Mouse (Mus musculus) hematopoietic multipotent progenitor cell, adult 10-12 weeks (in vitro differentiated cells): ENCODE results near the gene Spty2d1. TPM values are rescaled to one million over a fixed set of nuclear protein-coding genes. Genes with fewer than 3 reads are reported as not detected.

Experiments
- polyA plus RNA-seq: library from polyadenylated mRNA; stranded (reverse); fragments of >175 nt; gene quantifications from 2 replicates; pipeline ENCODE4 v1.2.3, GENCODE M21; 2012; ENCODE audit warnings: low replicate concordance

The Spty2d1 gene
- 8.2 and 10.0 TPM in 2 replicates for polyA plus RNA-seq

DNA sequence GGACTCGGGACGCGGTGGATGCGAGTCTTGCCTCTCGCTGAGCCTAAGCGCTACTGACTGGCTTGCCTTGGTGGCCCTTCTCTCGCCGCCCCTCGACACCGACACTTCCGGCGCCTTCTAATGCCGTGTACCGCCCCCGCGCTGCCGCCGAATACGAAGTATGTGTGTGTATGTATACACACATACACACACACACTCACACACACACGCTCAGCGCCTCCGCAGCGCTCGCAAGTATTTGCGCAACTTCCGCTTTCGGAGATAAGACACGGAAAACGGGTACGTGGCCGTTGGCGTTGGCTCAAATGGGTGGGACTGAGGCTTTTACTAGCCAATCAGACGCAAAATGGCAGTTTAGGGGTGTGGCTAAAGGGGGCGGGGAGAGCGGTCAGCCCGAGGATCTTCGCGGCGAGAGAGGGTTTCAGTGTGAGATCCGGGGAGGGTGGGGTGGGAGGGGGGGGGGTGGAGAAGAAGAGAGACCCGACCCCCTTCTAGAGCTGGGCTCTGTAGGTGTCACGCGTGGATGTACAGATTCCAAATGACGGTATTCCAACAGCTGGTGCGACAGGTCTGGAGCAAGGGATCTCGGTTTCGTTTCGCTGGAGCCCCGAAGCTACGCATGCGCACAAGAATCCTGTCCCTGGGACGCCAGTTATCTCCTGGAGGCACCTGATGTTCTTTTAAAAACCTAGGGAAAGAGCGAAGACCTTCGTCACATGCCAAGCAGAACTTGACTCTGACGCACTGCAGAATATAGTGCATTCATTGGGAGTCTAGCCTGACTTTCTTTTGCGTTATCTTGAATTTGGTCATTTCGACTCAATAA lies at the start of gene Spty2d1:
Gene Spty2d1, minus strand, starts transcription at position 244 of the 826 bp plus-strand sequence.

DNA sequence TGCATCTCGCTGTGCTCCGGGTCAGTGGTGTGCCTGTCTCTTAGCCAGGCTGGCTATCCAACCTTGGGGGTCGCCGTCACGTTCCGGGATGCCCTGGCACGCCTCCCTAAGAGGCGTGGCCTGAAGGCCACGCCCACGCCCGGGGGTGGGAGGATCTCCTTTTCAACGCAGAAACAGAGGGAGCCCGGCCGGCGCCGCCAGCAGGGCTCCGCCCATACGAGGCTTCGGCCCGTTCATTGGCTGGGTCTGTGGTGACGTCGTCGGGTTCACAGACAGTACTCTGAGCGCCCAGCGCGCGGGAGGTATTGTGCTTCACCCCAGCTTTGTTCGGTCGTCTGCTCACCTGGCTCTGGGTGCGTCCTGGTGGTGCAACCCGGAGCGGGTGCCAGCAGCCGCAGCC lies 42.2 kb upstream of the Spty2d1 start, which contains the start of gene Tmem86a:
Gene Tmem86a, plus strand, starts transcription at position 236 of the 400 bp plus-strand sequence.

GRCm38 (mm10) chr7:46983280-46983679 lies 24.9 kb downstream of the Spty2d1 start, which contains the start of gene Gm9999:
Gm9999 (plus strand) TSS chr7:46983580.

DNA sequence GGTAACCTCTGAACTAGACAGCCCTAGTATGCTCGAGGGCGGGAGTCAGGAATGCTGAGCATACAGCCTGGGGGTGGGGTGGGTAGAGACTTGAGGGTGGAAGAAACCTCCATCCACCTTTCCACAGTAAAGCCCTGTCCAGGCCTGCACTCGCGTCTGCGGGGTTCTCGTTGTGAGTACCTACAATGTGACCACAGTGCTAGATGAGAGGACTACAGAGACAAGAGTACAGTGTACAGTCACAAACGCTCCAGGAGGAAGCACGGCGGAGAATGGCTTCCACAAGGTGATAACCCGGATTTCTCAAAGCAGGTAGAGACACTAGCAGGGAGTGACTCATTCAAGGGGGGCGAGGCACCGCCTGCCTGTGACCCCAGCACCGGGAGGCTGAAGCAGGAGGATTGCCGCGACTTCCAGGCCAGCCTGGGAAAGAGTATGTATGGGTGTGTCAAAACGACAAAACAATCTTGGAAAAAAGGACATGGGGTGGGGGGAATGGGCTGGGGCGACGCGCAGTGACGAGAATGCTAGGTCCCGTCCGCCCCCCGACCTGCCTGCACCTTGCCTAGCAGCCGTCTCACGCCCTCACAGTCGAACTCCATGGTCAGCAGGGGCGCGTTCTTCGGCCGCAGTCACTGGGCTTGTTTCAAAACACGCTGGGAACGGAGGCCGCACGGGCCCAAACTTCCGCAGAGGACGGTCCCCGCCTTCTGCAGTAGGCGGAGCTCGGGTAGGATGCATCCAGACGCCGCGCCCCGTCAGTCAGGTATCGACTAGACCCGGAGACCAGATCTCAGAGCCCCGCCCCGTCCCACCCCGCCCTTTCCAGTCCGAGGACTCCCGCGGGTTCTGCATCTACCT lies 50.1 kb downstream of the Spty2d1 start, which contains the start of gene Uevld:
Gene Uevld, minus strand, starts transcription at position 697 of the 861 bp plus-strand sequence.

Other genes with a start within 250 kb of the Spty2d1 start
- gene Hps5, start 212.3 kb downstream of the Spty2d1 start, polyA plus RNA-seq, result 6.4 and 8.8 TPM in 2 replicates
- gene Gtf2h1, start 212.3 kb downstream of the Spty2d1 start, polyA plus RNA-seq, result 19.8 and 38.6 TPM in 2 replicates
- gene Ldha, start 166.9 kb downstream of the Spty2d1 start, polyA plus RNA-seq, result 133 and 232 TPM in 2 replicates
- gene Ldhc, start 147.2 kb downstream of the Spty2d1 start, polyA plus RNA-seq, result not detected in 2 replicates
- 32.6 and 38.8 TPM in 2 replicates for gene Tsg101, start 88.4 kb downstream of the Spty2d1 start, polyA plus RNA-seq
- 0.37 and 0.39 TPM in 2 replicates for gene Uevld, start 49.9 kb downstream of the Spty2d1 start, polyA plus RNA-seq
- gene Gm9999, start 24.8 kb downstream of the Spty2d1 start, polyA plus RNA-seq, result not detected in 2 replicates
- 25.1 and 30.7 TPM in 2 replicates for gene Tmem86a, start 42.2 kb upstream of the Spty2d1 start, polyA plus RNA-seq
- gene Ptpn5, start 125.3 kb upstream of the Spty2d1 start, polyA plus RNA-seq, result 0.94 and 2.1 TPM in 2 replicates
- not detected in 2 replicates for gene Mrgpra6, start 196.5 kb upstream of the Spty2d1 start, polyA plus RNA-seq
- gene Mrgpra9, start 244.4 kb upstream of the Spty2d1 start, polyA plus RNA-seq, result not detected in 2 replicates